Mouse (Mus musculus) myocyte (in vitro differentiated cells): ENCODE data around the gene Ivns1abp. TPM values are rescaled to one million over a fixed set of nuclear protein-coding genes. Genes with fewer than 3 reads are reported as not detected.

ENCODE experiments used
- H3K27me3 ChIP-seq: one replicate; pipeline ENCODE4 v1.6.1; 2011; ENCODE audit not compliant: control insufficient read depth, insufficient read depth, insufficient read length
- H3K36me3 ChIP-seq: one replicate; pipeline ENCODE4 v1.6.1; 2011; ENCODE audit not compliant: control insufficient read depth, insufficient read depth
- H3K4me2 ChIP-seq: one replicate; pipeline ENCODE4 v1.6.1; 2011; ENCODE audit warnings: low read depth, control low read depth
- H3K4me3 ChIP-seq: one replicate; pipeline ENCODE4 v1.5.1; 2011; ENCODE audit warnings: mild to moderate bottlenecking, control low read depth, moderate library complexity
- H3K79me2 ChIP-seq: one replicate; pipeline ENCODE4 v1.6.1; 2011; ENCODE audit not compliant: control insufficient read depth, insufficient read depth
- H3ac ChIP-seq: one replicate; pipeline ENCODE4 v1.6.1; 2011; ENCODE audit not compliant: control insufficient read depth, insufficient read length
- CEBPB ChIP-seq: IDR thresholded peaks from 2 replicates; pipeline ENCODE4 v1.6.1; 2011; ENCODE audit warnings: mild to moderate bottlenecking, moderate library complexity; ENCODE audit not compliant: poor library complexity, insufficient read depth, severe bottlenecking
- E2F4 ChIP-seq: IDR thresholded peaks from one replicate; pipeline ENCODE4 v1.6.1; 2011; ENCODE audit warnings: mild to moderate bottlenecking, control low read depth, moderate library complexity; ENCODE audit not compliant: insufficient read depth
- MAX ChIP-seq: IDR thresholded peaks from one replicate; pipeline ENCODE4 v1.6.1; 2011; ENCODE audit warnings: low read depth, mild to moderate bottlenecking, control low read depth
- MYOD1 ChIP-seq, 3 experiments: IDR thresholded peaks; one replicate each; pipeline ENCODE4 v1.6.1; 2011; ENCODE audit warnings: control low read depth in 2 of 3, low read depth in 2 of 3, mild to moderate bottlenecking in 2 of 3, moderate library complexity in 1 of 3; ENCODE audit not compliant: insufficient read length in 2 of 3, control insufficient read depth in 1 of 3
- MYOG ChIP-seq, 3 experiments: IDR thresholded peaks; one replicate each; pipeline ENCODE4 v1.6.1; 2011; ENCODE audit warnings: control low read depth in 2 of 3, low read depth in 2 of 3, mild to moderate bottlenecking in 2 of 3; ENCODE audit not compliant: insufficient read length in 2 of 3, control insufficient read depth in 1 of 3, insufficient read depth in 1 of 3
- POLR2A ChIP-seq: IDR thresholded peaks from one replicate; pipeline ENCODE4 v1.6.1; 2011; ENCODE audit warnings: low read depth, mild to moderate bottlenecking, control low read depth, moderate library complexity; ENCODE audit not compliant: insufficient read length
- POLR2AphosphoS2 ChIP-seq: IDR thresholded peaks from one replicate; pipeline ENCODE4 v1.6.1; 2011; ENCODE audit warnings: low read depth, control low read depth; ENCODE audit not compliant: insufficient read length
- REST ChIP-seq: IDR thresholded peaks from one replicate; pipeline ENCODE4 v1.6.1; 2011; ENCODE audit warnings: mild to moderate bottlenecking, control low read depth, moderate library complexity; ENCODE audit not compliant: insufficient read depth, insufficient read length
- SRF ChIP-seq: IDR thresholded peaks from one replicate; pipeline ENCODE4 v1.6.1; 2011; ENCODE audit warnings: low read depth; ENCODE audit not compliant: control insufficient read depth, insufficient read length
- TCF12 ChIP-seq: IDR thresholded peaks from one replicate; pipeline ENCODE4 v1.6.1; 2011; ENCODE audit warnings: mild to moderate bottlenecking, control low read depth; ENCODE audit not compliant: poor library complexity, insufficient read depth, severe bottlenecking
- TCF3 ChIP-seq: IDR thresholded peaks from one replicate; pipeline ENCODE4 v1.6.1; 2011; ENCODE audit warnings: low read depth, control low read depth; ENCODE audit not compliant: insufficient read length
- USF1 ChIP-seq: IDR thresholded peaks from one replicate; pipeline ENCODE4 v1.6.1; 2011; ENCODE audit warnings: low read depth, mild to moderate bottlenecking, control low read depth, moderate library complexity
- polyA plus RNA-seq: library from polyadenylated mRNA; unstranded; fragments of >200 nt; fragmentation: generic; extraction: Trizol; gene quantifications from one replicate; pipeline ENCODE4 v1.2.1, GENCODE M21; 2012; ENCODE audit warnings: missing spikeins

Ivns1abp gene
- polyA plus RNA-seq, 1 experiment, result 95.1 TPM

GRCm38 (mm10) chr1:151320408-151320807, 23.9 kb upstream of the Ivns1abp start:
- Histone ChIP-seq H3K27me3 (no peaks in the 10 kb centered on the region), H3ac (no peak overlapping the region), H3K36me3 (no peaks in the 10 kb centered on the region), H3K4me2 (no peak overlapping the region), H3K4me3 (no peak overlapping the region), H3K79me2 (no peaks in the 10 kb centered on the region)
- TF ChIP-seq TCF12 (no peak), CEBPB (no peak), TCF3 (no peak)

- no peaks in the 10 kb centered on the region for H3K27me3 ChIP-seq
- no peak overlapping the region for H3K4me2 ChIP-seq
- H3K79me2 ChIP-seq, result no peaks in the 10 kb centered on the region
- H3ac ChIP-seq, result no peak overlapping the region
- H3K36me3 ChIP-seq, result no peaks in the 10 kb centered on the region
- no peak overlapping the region for H3K4me3 ChIP-seq
- peak in 1 of 3 experiments; percentile 57 for TF ChIP-seq MYOD1 (IDR thresholded peaks at IDR 0.05; ENCODE audit: control insufficient read depth in 1 of 3, insufficient read length in 2 of 3, low read depth in 2 of 3)
- TF ChIP-seq POLR2AphosphoS2, result no peak
- no peak for TF ChIP-seq TCF12
Observed at GRCm38 (mm10) chr1:151325328-151325727, 18.9 kb upstream of the Ivns1abp start.

GRCm38 (mm10) chr1:151328341-151329097, 15.8 kb upstream of the Ivns1abp start:
- Histone ChIP-seq H3K4me3 (no peak overlapping the region), H3ac (no peak overlapping the region), H3K27me3 (no peaks in the 10 kb centered on the region), H3K36me3 (no peaks in the 10 kb centered on the region), H3K79me2 (no peaks in the 10 kb centered on the region), H3K4me2 (no peak overlapping the region)
- TF ChIP-seq E2F4, result no peak
- TF ChIP-seq TCF3, result no peak
- TF ChIP-seq MYOG (IDR thresholded peaks at IDR 0.05; ENCODE audit: control insufficient read depth in 1 of 3, insufficient read depth in 1 of 3, insufficient read length in 2 of 3, low read depth in 2 of 3), result no peak
- TF ChIP-seq SRF, result no peak
- TF ChIP-seq REST, result no peak
- TF ChIP-seq POLR2AphosphoS2, result no peak
- no peak for TF ChIP-seq POLR2A
- TF ChIP-seq CEBPB, result no peak

GRCm38 (mm10) chr1:151329601-151330000, 14.7 kb upstream of the Ivns1abp start:
- Histone ChIP-seq H3K4me3 (no peak overlapping the region), H3ac (no peak overlapping the region), H3K79me2 (no peaks in the 10 kb centered on the region), H3K4me2 (no peak overlapping the region), H3K36me3 (no peaks in the 10 kb centered on the region), H3K27me3 (no peaks in the 10 kb centered on the region)
- TF ChIP-seq TCF12 (no peak), USF1 (no peak), POLR2AphosphoS2 (no peak), REST (no peak), MAX (no peak), MYOD1 (IDR thresholded peaks at IDR 0.05; ENCODE audit: control insufficient read depth in 1 of 3, insufficient read length in 2 of 3, low read depth in 2 of 3) (no peak), TCF3 (no peak), POLR2A (no peak)

- no peaks in the 10 kb centered on the region for H3K27me3 ChIP-seq
- no peak overlapping the region for H3ac ChIP-seq
- no peak overlapping the region for H3K4me2 ChIP-seq
- no peaks in the 10 kb centered on the region for H3K36me3 ChIP-seq
- H3K79me2 ChIP-seq, result no peaks in the 10 kb centered on the region
- no peak overlapping the region for H3K4me3 ChIP-seq
- TF ChIP-seq REST, result no peak
- no peak for TF ChIP-seq MYOG (IDR thresholded peaks at IDR 0.05; ENCODE audit: control insufficient read depth in 1 of 3, insufficient read depth in 1 of 3, insufficient read length in 2 of 3, low read depth in 2 of 3)
- TF ChIP-seq POLR2AphosphoS2, result no peak
- no peak for TF ChIP-seq E2F4
- TF ChIP-seq POLR2A, result no peak
- TF ChIP-seq MAX, result no peak
- no peak for TF ChIP-seq SRF
- TF ChIP-seq CEBPB, result no peak
- TF ChIP-seq USF1, result no peak
- TF ChIP-seq MYOD1 (IDR thresholded peaks at IDR 0.05; ENCODE audit: control insufficient read depth in 1 of 3, insufficient read length in 2 of 3, low read depth in 2 of 3), result no peak
- TF ChIP-seq TCF12, result no peak
- no peak for TF ChIP-seq TCF3
Observed at GRCm38 (mm10) chr1:151332819-151333218, 11.5 kb upstream of the Ivns1abp start.
